Mouse (Mus musculus) myocyte (in vitro differentiated cells): ENCODE results near the gene Morn5.

Experiments
- CEBPB ChIP-seq: IDR thresholded peaks from 2 replicates; pipeline ENCODE4 v1.6.1; 2011; ENCODE audit warnings: mild to moderate bottlenecking, moderate library complexity; ENCODE audit not compliant: poor library complexity, insufficient read depth, severe bottlenecking
- E2F4 ChIP-seq: IDR thresholded peaks from one replicate; pipeline ENCODE4 v1.6.1; 2011; ENCODE audit warnings: mild to moderate bottlenecking, control low read depth, moderate library complexity; ENCODE audit not compliant: insufficient read depth
- MAX ChIP-seq: IDR thresholded peaks from one replicate; pipeline ENCODE4 v1.6.1; 2011; ENCODE audit warnings: low read depth, mild to moderate bottlenecking, control low read depth
- MYOD1 ChIP-seq, 3 experiments: IDR thresholded peaks; one replicate each; pipeline ENCODE4 v1.6.1; 2011; ENCODE audit warnings: control low read depth in 2 of 3, low read depth in 2 of 3, mild to moderate bottlenecking in 2 of 3, moderate library complexity in 1 of 3; ENCODE audit not compliant: insufficient read length in 2 of 3, control insufficient read depth in 1 of 3
- MYOG ChIP-seq, 3 experiments: IDR thresholded peaks; one replicate each; pipeline ENCODE4 v1.6.1; 2011; ENCODE audit warnings: control low read depth in 2 of 3, low read depth in 2 of 3, mild to moderate bottlenecking in 2 of 3; ENCODE audit not compliant: insufficient read length in 2 of 3, control insufficient read depth in 1 of 3, insufficient read depth in 1 of 3
- POLR2A ChIP-seq: IDR thresholded peaks from one replicate; pipeline ENCODE4 v1.6.1; 2011; ENCODE audit warnings: low read depth, mild to moderate bottlenecking, control low read depth, moderate library complexity; ENCODE audit not compliant: insufficient read length
- POLR2AphosphoS2 ChIP-seq: IDR thresholded peaks from one replicate; pipeline ENCODE4 v1.6.1; 2011; ENCODE audit warnings: low read depth, control low read depth; ENCODE audit not compliant: insufficient read length
- REST ChIP-seq: IDR thresholded peaks from one replicate; pipeline ENCODE4 v1.6.1; 2011; ENCODE audit warnings: mild to moderate bottlenecking, control low read depth, moderate library complexity; ENCODE audit not compliant: insufficient read depth, insufficient read length
- SRF ChIP-seq: IDR thresholded peaks from one replicate; pipeline ENCODE4 v1.6.1; 2011; ENCODE audit warnings: low read depth; ENCODE audit not compliant: control insufficient read depth, insufficient read length
- TCF12 ChIP-seq: IDR thresholded peaks from one replicate; pipeline ENCODE4 v1.6.1; 2011; ENCODE audit warnings: mild to moderate bottlenecking, control low read depth; ENCODE audit not compliant: poor library complexity, insufficient read depth, severe bottlenecking
- TCF3 ChIP-seq: IDR thresholded peaks from one replicate; pipeline ENCODE4 v1.6.1; 2011; ENCODE audit warnings: low read depth, control low read depth; ENCODE audit not compliant: insufficient read length
- USF1 ChIP-seq: IDR thresholded peaks from one replicate; pipeline ENCODE4 v1.6.1; 2011; ENCODE audit warnings: low read depth, mild to moderate bottlenecking, control low read depth, moderate library complexity

GRCm38 (mm10) chr2:36077160-36077761 is 28.0 kb downstream of the Morn5 start:
- TF ChIP-seq POLR2A (no peak), E2F4 (no peak), POLR2AphosphoS2 (no peak), MAX (no peak), MYOG (IDR thresholded peaks at IDR 0.05; ENCODE audit: control insufficient read depth in 1 of 3, insufficient read depth in 1 of 3, insufficient read length in 2 of 3, low read depth in 2 of 3) (no peak), CEBPB (no peak), USF1 (no peak), TCF12 (no peak), MYOD1 (IDR thresholded peaks at IDR 0.05; ENCODE audit: control insufficient read depth in 1 of 3, insufficient read length in 2 of 3, low read depth in 2 of 3) (no peak), SRF (no peak), TCF3 (no peak), REST (no peak)
